Mouse (Mus musculus): ENCODE results near the gene Ankrd65. TPM values are rescaled to one million over a fixed set of nuclear protein-coding genes. Genes with fewer than 3 reads are reported as not detected.

The Ankrd65 gene
- total and polyA plus RNA-seq, 3 experiments: 0.12 TPM; not detected in 2

- Histone ChIP-seq H3K9ac (ENCODE audit: control insufficient read depth, low read depth, low read length, poor library complexity, severe bottlenecking) (no peak overlapping the region), H3K4me3 (ENCODE audit: control insufficient read depth in 1 of 2, insufficient read depth in 1 of 2, low read depth in 2 of 2, low read length in 2 of 2) (no peak overlapping the region), H3K79me2 (ENCODE audit: control insufficient read depth, insufficient read depth, low read length, poor library complexity) (no peaks in the 10 kb centered on the region), H3K27me3 (ENCODE audit: control insufficient read depth in 1 of 2, insufficient read depth in 2 of 2, low read length in 2 of 2) (no peaks in the 10 kb centered on the region), H3K9me3 (replicated peaks; ENCODE audit: insufficient read depth, low read length) (no peaks in the 10 kb centered on the region), H3K4me1 (ENCODE audit: control insufficient read depth in 1 of 2, insufficient read depth in 2 of 2, low read length in 2 of 2) (peaks cover 6 to 21% of the 10 kb centered on the region in 2 experiments), H3K27ac (ENCODE audit: control insufficient read depth, low read depth, low read length) (no peak overlapping the region), H3K36me3 (ENCODE audit: control insufficient read depth in 1 of 2, insufficient read depth in 2 of 2, low read length in 2 of 2) (peaks cover 0 to 8% of the 10 kb centered on the region in 2 experiments; a peak in 2 of 4 replicates)
- no peak for TF ChIP-seq POLR2A (IDR thresholded peaks at IDR 0.05; ENCODE audit: control insufficient read depth in 1 of 2, insufficient read depth in 1 of 2, low read depth in 1 of 2, low read length in 2 of 2, poor library complexity in 1 of 2)
- 0 out of 2 replicates have a peak, but pooled peaks have one; percentile 31 for TF ChIP-seq GATA1 (IDR thresholded peaks at IDR 0.05; ENCODE audit: low read depth, low read length)
- no peak for TF ChIP-seq NELFE (IDR thresholded peaks at IDR 0.05; ENCODE audit: low read depth, low read length)
- TF ChIP-seq SIN3A (IDR thresholded peaks at IDR 0.05; ENCODE audit: low read length): 0 out of 2 replicates have a peak, but pooled peaks have one; percentile 12
- peak; percentile 44 for DNase-seq (ENCODE audit: low read depth, low spot score)
Observed at GRCm38 (mm10) chr4:155776704-155777335, 13.4 kb upstream of the Ankrd65 start.

DNA sequence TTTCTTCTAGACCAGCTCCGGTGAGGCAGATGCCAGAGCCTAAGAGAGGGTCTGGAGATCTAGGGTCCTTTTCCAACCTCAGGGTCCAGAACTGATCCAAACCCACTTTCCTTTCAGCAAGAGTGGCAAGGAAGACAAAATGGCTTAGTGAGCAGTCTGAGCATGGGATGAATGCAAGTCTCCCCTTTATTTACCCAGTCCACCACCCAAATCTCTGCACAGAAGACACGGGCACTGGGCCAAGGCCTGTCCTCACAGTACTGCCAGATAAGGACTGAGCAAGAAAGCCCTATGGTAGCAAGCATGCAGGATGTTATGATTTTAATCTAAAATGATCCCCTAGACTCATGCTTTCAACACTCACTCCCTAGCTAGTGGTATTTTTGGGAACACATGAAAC lies 12.4 kb upstream of the Ankrd65 start:
- peaks cover 6 to 21% of the 10 kb centered on the region in 2 experiments for H3K4me1 ChIP-seq (ENCODE audit: control insufficient read depth in 1 of 2, insufficient read depth in 2 of 2, low read length in 2 of 2)
- no peaks in the 10 kb centered on the region for H3K9me3 ChIP-seq (replicated peaks; ENCODE audit: insufficient read depth, low read length)
- no peak for TF ChIP-seq ZKSCAN1 (IDR thresholded peaks at IDR 0.05; ENCODE audit: low read depth, low read length)
- no peak for TF ChIP-seq BHLHE40 (IDR thresholded peaks at IDR 0.05; ENCODE audit: borderline replicate concordance, low read depth, low read length)
- TF ChIP-seq MAX (IDR thresholded peaks at IDR 0.05; ENCODE audit: low read length): no peak
- TF ChIP-seq UBTF (IDR thresholded peaks at IDR 0.05; ENCODE audit: borderline replicate concordance, insufficient read depth, low read depth, low read length): no peak
- TF ChIP-seq TAL1 (IDR thresholded peaks at IDR 0.05; ENCODE audit: low read length): no peak; the same call in 1 of the 2 replicates
- TF ChIP-seq POLR2AphosphoS2 (IDR thresholded peaks at IDR 0.05; ENCODE audit: low read length): no peak
- peak; percentile 88 for TF ChIP-seq RCOR1 (IDR thresholded peaks at IDR 0.05; ENCODE audit: low read depth, low read length)
- no peak for TF ChIP-seq CHD1 (IDR thresholded peaks at IDR 0.05; ENCODE audit: low read depth, low read length)
- peak in 1 of 2 experiments; percentile 25; a peak in 1 of 4 replicates for TF ChIP-seq EP300 (IDR thresholded peaks at IDR 0.05; ENCODE audit: low read depth in 1 of 2, low read length in 2 of 2)
- TF ChIP-seq GABPA (IDR thresholded peaks at IDR 0.05; ENCODE audit: low read depth, low read length): no peak
- TF ChIP-seq TBP (IDR thresholded peaks at IDR 0.05; ENCODE audit: low read depth, low read length): no peak
- no peak for TF ChIP-seq ZNF384 (IDR thresholded peaks at IDR 0.05; ENCODE audit: low read depth, low read length)
- TF ChIP-seq GATA1 (IDR thresholded peaks at IDR 0.05; ENCODE audit: low read depth, low read length): peak; percentile 59
- no peak for TF ChIP-seq ETS1 (IDR thresholded peaks at IDR 0.05; ENCODE audit: low read depth, low read length)
- no peak for TF ChIP-seq MXI1 (IDR thresholded peaks at IDR 0.05; ENCODE audit: low read depth, low read length)
- TF ChIP-seq HCFC1 (IDR thresholded peaks at IDR 0.05; ENCODE audit: low read depth, low read length): no peak
- H3K36me3 ChIP-seq (ENCODE audit: control insufficient read depth in 1 of 2, insufficient read depth in 2 of 2, low read length in 2 of 2): peaks cover 0 to 8% of the 10 kb centered on the region in 2 experiments; a peak in 2 of 4 replicates
- no peaks in the 10 kb centered on the region for H3K79me2 ChIP-seq (ENCODE audit: control insufficient read depth, insufficient read depth, low read length, poor library complexity)
- no peak overlapping the region for H3K4me3 ChIP-seq (ENCODE audit: control insufficient read depth in 1 of 2, insufficient read depth in 1 of 2, low read depth in 2 of 2, low read length in 2 of 2)
- no peaks in the 10 kb centered on the region for H3K27me3 ChIP-seq (ENCODE audit: control insufficient read depth in 1 of 2, insufficient read depth in 2 of 2, low read length in 2 of 2)
- H3K27ac ChIP-seq (ENCODE audit: control insufficient read depth, low read depth, low read length): no peak overlapping the region
- H3K9ac ChIP-seq (ENCODE audit: control insufficient read depth, low read depth, low read length, poor library complexity, severe bottlenecking): no peak overlapping the region
- DNase-seq (ENCODE audit: low read depth, low spot score): peak; percentile 47

Data from MEL (cell line).